Mouse (Mus musculus) kidney, embryonic 15.5 days (tissue): ENCODE measurements around the gene Dnajc28. TPM values are rescaled to one million over a fixed set of nuclear protein-coding genes. Genes with fewer than 3 reads are reported as not detected.

ENCODE experiments used
- ATAC-seq: fragments of 200-750 bp; cut with Nextera tagmentation; replicated peaks from 2 replicates; pipeline ENCODE4 v1.8.0; 2017; ENCODE audit warnings: moderate TSS enrichment; ENCODE audit not compliant: low FRiP score
- H3K27ac ChIP-seq: fragments of 300-500 bp; sonication (generic); 2 replicates; pipeline ENCODE4 v1.5.1; 2015; ENCODE audit warnings: mild to moderate bottlenecking, inconsistent platforms
- H3K27me3 ChIP-seq: fragments of 300-500 bp; sonication (generic); 2 replicates; pipeline ENCODE4 v1.6.1; 2015; ENCODE audit warnings: inconsistent platforms
- H3K36me3 ChIP-seq: fragments of 300-500 bp; sonication (generic); 2 replicates; pipeline ENCODE4 v1.6.1; 2015; ENCODE audit warnings: inconsistent platforms
- H3K4me1 ChIP-seq: fragments of 300-500 bp; sonication (generic); 2 replicates; pipeline ENCODE4 v1.6.1; 2015; ENCODE audit warnings: inconsistent platforms
- H3K4me2 ChIP-seq: fragments of 300-500 bp; sonication (generic); 2 replicates; pipeline ENCODE4 v1.6.1; 2015; ENCODE audit warnings: moderate library complexity, mild to moderate bottlenecking, inconsistent platforms
- H3K4me3 ChIP-seq: fragments of 300-500 bp; sonication (generic); replicated peaks from 2 replicates; pipeline ENCODE4 v1.5.1; 2015; ENCODE audit warnings: mild to moderate bottlenecking, inconsistent platforms
- H3K9ac ChIP-seq: fragments of 300-500 bp; sonication (generic); 2 replicates; pipeline ENCODE4 v1.6.1; 2015; ENCODE audit warnings: mild to moderate bottlenecking, inconsistent platforms
- H3K9me3 ChIP-seq: fragments of 300-500 bp; sonication (generic); replicated peaks from 2 replicates; pipeline ENCODE4 v1.6.1; 2016; ENCODE audit warnings: inconsistent platforms
- WGBS: fragments of 180-500 bp; shearing (Covaris S2); methylation state at CpG from one replicate; pipeline ENCODE4 v1.1.7; 2015; ENCODE audit warnings: mixed read lengths; 5-methylcytosine and 5-hydroxymethylcytosine counted together
- polyA plus RNA-seq: library from polyadenylated mRNA; unstranded; fragments of >200 nt; fragmentation: Nextera tagmentation; extraction: Ambion mirVana; gene quantifications from 2 replicates; pipeline ENCODE4 v1.2.1, GENCODE M21; 2015

Dnajc28 gene
- polyA plus RNA-seq, 1 experiment from 2014 or later: 3.0 TPM

DNA sequence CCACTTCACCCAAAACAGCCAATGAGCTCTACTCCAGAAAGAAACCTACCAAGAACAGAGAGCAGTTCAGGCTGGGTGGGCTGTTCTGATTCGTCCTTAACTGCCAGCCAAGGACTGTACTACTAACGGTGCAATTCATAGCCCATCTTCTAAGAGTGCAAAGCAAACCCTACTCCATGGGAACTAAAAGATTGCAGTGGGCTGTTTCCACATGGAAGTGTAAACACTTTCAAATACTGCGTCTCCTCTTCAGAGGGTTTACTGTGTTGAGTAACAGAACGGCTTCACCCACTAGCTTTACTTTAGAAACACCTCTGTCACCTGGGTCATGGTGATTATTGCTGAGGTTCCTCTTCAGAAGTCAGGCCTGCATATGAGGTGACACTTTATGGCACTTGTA lies 17.7 kb downstream of the Dnajc28 start:
- Histone ChIP-seq H3K36me3 (no peaks in the 10 kb centered on the region), H3K9ac (no peak overlapping the region), H3K27ac (no peak overlapping the region), H3K4me1 (peaks cover 13% of the 10 kb centered on the region), H3K4me2 (no peak overlapping the region), H3K4me3 (no peak overlapping the region), H3K9me3 (no peaks in the 10 kb centered on the region), H3K27me3 (peaks cover 24% of the 10 kb centered on the region)
- no peak for ATAC-seq
- WGBS: 32% methylated on average over 4 of the region's 4 CpGs

DNA sequence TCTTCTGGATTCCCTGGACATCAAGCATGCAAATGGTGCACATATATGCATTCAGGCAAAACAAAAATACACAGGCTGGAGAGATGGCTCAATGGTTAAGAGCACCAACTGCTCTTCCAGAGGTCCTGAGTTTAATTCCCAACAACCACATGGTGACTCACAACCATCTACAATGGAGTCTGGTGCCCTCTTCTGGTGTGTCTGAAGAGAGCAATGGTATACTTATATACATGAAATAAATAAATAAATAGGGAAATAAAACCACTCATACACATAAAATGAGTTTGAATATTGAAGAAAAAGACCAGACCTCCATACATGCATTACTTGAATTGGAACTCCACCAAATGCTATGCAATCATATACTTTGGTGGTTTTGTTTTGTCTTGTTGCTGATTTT lies 19.6 kb downstream of the Dnajc28 start:
- no peak for ATAC-seq
- H3K4me1 ChIP-seq: peaks cover 23% of the 10 kb centered on the region
- H3K4me3 ChIP-seq: no peak overlapping the region
- no peak overlapping the region for H3K4me2 ChIP-seq
- H3K9ac ChIP-seq: no peak overlapping the region
- no peaks in the 10 kb centered on the region for H3K36me3 ChIP-seq
- peaks cover 24% of the 10 kb centered on the region for H3K27me3 ChIP-seq
- no peaks in the 10 kb centered on the region for H3K9me3 ChIP-seq
- H3K27ac ChIP-seq: no peak overlapping the region

DNA sequence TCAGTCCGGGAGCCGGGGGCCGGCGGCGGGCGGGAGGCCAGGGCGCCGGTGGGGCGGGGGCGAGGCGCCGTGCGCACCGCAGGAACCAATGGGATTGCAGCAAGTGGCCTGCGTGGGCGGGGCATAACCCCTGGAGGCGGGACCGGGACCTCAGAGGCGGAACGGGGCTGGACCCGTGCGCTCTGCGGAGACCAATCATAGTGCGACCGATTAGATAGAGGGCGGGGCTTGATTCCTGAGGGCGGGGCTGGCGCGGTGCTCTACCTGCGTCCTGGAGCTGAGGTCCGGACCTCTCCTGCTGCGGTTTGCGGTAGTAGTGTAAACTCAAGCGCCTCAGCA lies 21.2 kb downstream of the Dnajc28 start, which contains the start of gene Tmem50b:
Tmem50b (minus strand) TSS at position 129 of the 339 bp plus-strand sequence.
- Histone ChIP-seq H3K9ac (peak within 1 kb of the TSS; percentile 68), H3K9me3 (no peaks in the 10 kb centered on the region), H3K4me1 (peaks cover 38% of the 10 kb centered on the region), H3K4me3 (peak within 1 kb of the TSS; percentile 80), H3K27ac (no peak within 1 kb of the TSS), H3K27me3 (peaks cover 24% of the 10 kb centered on the region), H3K36me3 (no peaks in the 10 kb centered on the region), H3K4me2 (peak within 1 kb of the TSS; percentile 96)
- under 1% methylated on average over 34 of the region's 34 CpGs for WGBS
- peak; percentile 99 for ATAC-seq

DNA sequence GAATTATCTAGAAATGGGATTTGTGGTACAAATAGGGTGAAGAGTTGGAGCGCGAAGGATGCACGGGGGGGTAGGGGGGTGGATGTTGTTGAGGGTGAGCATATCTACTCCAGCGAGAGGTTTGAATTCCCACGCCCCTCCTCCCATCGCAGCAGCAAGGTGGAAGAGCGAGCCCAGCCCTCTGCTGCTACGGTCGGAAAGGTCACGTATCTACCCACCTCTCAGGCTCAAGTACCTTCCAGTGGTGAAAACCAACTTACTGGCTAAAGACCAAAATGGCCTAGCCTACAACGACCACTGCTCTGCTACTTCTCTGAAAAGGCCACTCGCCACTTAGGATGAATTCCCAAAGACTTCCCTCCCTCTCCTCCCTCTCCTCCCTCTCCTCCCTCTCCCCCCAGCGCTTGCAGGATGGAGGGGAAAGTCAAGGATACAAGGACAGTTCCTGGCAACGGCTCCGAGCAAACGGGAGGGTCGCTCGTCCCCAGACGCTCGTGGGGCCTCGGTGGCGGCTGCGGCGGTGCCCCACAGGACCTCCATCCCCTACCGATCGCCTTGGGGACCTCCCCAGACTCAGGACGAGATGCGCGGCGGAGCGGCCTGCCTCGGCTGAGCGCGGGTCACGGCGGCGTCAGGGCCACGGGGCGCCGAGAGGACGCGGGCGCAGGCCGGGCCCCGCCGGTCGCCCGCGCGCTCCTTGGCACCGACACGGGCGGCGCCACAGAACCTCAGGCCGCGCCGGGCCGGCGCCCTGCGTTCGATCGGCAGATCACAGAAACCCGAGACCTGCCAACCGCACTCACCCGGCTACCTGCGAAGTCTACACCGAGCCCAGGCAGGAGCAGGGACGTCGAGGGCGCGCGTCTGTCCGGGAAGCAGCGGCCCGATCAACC lies 21.8 kb downstream of the Dnajc28 start:
- Histone ChIP-seq H3K36me3 (no peaks in the 10 kb centered on the region), H3K9me3 (no peaks in the 10 kb centered on the region), H3K9ac (peak overlapping the region; percentile 68), H3K27ac (no peak overlapping the region), H3K4me3 (peak overlapping the region; percentile 80), H3K4me2 (peak overlapping the region; percentile 96), H3K4me1 (peaks cover 44% of the 10 kb centered on the region), H3K27me3 (peaks cover 24% of the 10 kb centered on the region)
- ATAC-seq: peak; percentile 0
- WGBS: under 1% methylated on average over 75 of the region's 75 CpGs

DNA sequence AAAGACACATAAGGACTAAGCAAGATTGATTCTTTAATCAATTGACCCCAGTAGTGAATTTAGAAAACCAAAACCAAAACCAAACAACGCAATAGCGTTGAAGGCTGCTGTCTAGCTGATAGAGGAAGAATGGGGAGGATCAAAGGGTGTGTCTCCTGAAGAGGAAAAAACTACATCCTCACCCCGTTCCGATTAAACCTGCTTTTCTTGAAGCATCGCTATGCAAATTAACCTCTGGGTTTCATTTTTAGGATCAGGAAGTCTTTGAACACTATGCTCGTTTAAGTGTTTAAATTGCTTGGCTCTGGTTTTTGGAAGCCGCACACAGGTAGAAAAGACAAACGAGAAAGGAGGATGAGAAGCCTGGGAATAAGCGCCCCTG lies 22.4 kb downstream of the Dnajc28 start:
- peaks cover 47% of the 10 kb centered on the region for H3K4me1 ChIP-seq

DNA sequence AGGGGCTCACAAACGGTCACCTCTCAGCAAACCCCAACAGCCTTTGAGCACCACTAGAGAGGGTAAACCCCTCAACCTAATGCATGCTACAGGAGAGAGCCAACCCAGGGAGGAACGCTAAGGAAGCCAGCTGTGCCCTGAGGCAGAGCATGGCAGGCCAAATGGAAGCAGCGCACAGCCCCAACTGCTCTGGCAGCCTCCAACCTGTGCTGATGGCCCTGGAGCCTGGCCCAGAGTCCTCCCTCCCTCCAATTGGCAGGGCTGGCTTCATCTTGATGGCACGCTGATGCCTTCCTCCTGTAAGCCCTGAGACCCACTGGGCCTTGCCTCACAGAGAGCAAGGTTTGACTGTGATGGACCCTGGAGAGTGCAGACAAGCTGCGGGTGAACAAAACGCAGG lies 23.8 kb downstream of the Dnajc28 start:
- 80% methylated on average over 6 of the region's 6 CpGs for WGBS

More for the DNA sequence above, 22.4 kb downstream of the Dnajc28 start:
- H3K36me3 ChIP-seq: no peaks in the 10 kb centered on the region
- no peak overlapping the region for H3K27ac ChIP-seq
- peak overlapping the region; percentile 80 for H3K4me3 ChIP-seq
- H3K9ac ChIP-seq: peak overlapping the region; percentile 68; the same call in 1 of the 2 replicates
- peak overlapping the region; percentile 96 for H3K4me2 ChIP-seq
- H3K27me3 ChIP-seq: peaks cover 21% of the 10 kb centered on the region
- WGBS: 20% methylated on average over 9 of the region's 9 CpGs
- ATAC-seq: no peak
- no peaks in the 10 kb centered on the region for H3K9me3 ChIP-seq

DNA sequence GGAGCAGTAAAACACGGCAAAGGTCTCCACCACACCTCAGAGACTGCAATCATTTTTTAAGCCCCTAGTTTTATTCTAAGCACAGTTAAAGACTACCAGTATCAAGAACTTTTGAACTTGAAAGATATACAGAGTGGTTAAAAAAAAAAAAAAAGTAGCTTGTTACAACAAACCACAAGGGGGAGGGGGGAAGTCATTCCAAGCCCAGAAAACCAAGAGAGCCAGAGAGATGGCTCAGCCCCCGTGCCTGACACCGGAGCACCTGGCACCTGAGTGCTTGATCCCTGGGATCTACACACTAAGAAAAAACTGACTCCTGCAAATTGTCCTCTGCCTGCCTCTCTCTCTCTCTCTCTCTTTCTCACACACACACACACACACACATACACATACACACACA lies 25.6 kb downstream of the Dnajc28 start:
- Histone ChIP-seq H3K27ac (no peak overlapping the region), H3K9ac (no peak overlapping the region), H3K4me3 (no peak overlapping the region), H3K9me3 (no peaks in the 10 kb centered on the region), H3K36me3 (no peaks in the 10 kb centered on the region), H3K4me2 (no peak overlapping the region), H3K4me1 (peaks cover 59% of the 10 kb centered on the region), H3K27me3 (peaks cover under 1% of the 10 kb centered on the region)
- WGBS: 49% methylated on average over 3 of the region's 3 CpGs
- no peak for ATAC-seq

More for the DNA sequence above, 23.8 kb downstream of the Dnajc28 start:
- no peak overlapping the region for H3K4me2 ChIP-seq
- no peak overlapping the region for H3K4me3 ChIP-seq
- H3K4me1 ChIP-seq: peaks cover 51% of the 10 kb centered on the region
- 0 out of 2 replicates have a peak overlapping the region, but pooled peaks have one; percentile 14 for H3K9ac ChIP-seq
- peaks cover 14% of the 10 kb centered on the region for H3K27me3 ChIP-seq
- H3K9me3 ChIP-seq: no peaks in the 10 kb centered on the region
- H3K27ac ChIP-seq: no peak overlapping the region
- ATAC-seq: no peak
- H3K36me3 ChIP-seq: no peaks in the 10 kb centered on the region

DNA sequence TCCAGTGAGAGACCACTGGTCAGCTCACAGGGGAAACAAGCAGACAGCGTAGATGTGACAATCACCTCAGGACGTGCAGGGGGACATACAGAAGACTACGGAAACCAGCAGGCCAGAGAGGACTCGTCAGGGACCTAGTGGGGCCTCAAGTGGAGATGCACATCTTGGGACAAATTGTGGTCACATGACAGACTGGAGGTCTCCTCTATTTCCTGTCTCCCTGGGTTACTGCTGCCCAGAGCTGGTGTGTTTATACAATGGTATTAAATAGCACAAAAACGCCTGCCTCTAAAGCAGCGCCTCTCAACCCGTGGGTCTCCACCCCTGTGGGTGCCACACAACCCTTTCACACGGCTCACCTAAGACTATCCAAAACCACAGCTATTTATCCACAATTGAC lies 26.7 kb downstream of the Dnajc28 start:
- Histone ChIP-seq H3K4me2 (no peak overlapping the region), H3K4me3 (no peak overlapping the region), H3K4me1 (peaks cover 55% of the 10 kb centered on the region), H3K27me3 (no peaks in the 10 kb centered on the region), H3K36me3 (no peaks in the 10 kb centered on the region), H3K9me3 (no peaks in the 10 kb centered on the region), H3K27ac (no peak overlapping the region), H3K9ac (no peak overlapping the region)
- WGBS: 44% methylated on average over 8 of the region's 8 CpGs
- ATAC-seq: no peak

DNA sequence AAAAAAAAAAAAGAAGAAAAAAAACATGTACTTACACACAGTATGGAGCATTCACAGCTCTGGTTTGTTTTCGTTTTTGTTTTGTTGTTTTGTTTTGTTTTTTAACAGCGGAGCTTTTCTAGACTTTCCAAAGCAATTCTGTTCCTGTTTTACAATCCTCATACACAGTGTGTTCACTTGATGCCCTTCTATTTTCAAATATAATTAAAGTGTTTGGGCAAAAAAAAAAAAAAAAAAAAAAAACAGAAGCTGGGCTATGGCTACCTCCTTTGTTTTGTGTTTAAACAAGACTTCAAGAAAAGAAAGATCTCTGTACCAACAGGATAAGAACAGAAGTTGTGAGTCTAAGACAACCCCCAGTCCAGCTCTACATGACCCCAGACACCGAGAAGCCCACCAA lies 30.1 kb downstream of the Dnajc28 start:
- no peaks in the 10 kb centered on the region for H3K27me3 ChIP-seq
- H3K9ac ChIP-seq: no peak overlapping the region
- H3K9me3 ChIP-seq: no peaks in the 10 kb centered on the region
- H3K4me1 ChIP-seq: peaks cover 31% of the 10 kb centered on the region
- no peak overlapping the region for H3K4me2 ChIP-seq
- H3K36me3 ChIP-seq: peaks cover 4% of the 10 kb centered on the region; the same call in 1 of the 2 replicates
- no peak overlapping the region for H3K4me3 ChIP-seq
- 83% methylated on average over 3 of the region's 3 CpGs for WGBS
- ATAC-seq: no peak
- no peak overlapping the region for H3K27ac ChIP-seq

DNA sequence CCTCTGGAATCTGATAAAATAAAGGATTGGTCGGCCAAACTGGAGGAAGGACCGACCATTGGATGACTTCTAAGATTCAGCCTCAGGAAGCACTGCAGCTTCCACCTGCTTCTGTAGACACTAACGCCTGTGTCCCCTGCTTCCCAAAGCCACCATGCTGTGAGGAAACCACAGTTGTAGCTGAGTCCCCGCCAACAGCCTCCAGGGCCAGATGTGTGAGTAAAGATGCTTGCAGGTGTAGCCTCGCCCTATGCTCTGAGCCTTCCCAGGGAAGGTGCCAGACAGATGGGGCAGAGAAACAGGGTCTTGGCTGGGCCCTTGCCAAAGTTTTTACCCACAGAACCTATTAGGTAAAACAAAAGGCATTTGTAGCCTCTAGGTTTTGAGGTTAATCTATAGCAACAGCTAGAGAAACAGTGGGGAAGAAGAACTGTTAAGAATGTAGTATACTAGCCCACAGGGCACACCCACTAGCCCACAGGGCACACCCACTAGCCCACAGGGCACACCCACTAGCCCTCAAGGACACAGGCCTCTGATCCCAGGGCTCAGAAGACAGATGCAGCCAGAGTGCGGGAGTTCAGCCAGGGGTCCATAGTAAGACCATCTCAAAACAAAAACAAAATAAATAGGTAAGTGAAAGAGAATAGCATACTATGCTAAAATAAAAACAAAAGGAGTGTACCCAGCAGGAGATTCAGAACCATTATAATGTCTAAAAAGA lies 30.9 kb downstream of the Dnajc28 start:
- H3K27ac ChIP-seq: no peak overlapping the region
- peaks cover 23% of the 10 kb centered on the region for H3K4me1 ChIP-seq
- WGBS: 72% methylated on average over 6 of the region's 6 CpGs
- no peak overlapping the region for H3K4me2 ChIP-seq
- no peak overlapping the region for H3K4me3 ChIP-seq
- ATAC-seq: no peak
- H3K36me3 ChIP-seq: peaks cover 4% of the 10 kb centered on the region; the same call in 1 of the 2 replicates
- no peaks in the 10 kb centered on the region for H3K9me3 ChIP-seq
- no peaks in the 10 kb centered on the region for H3K27me3 ChIP-seq
- no peak overlapping the region for H3K9ac ChIP-seq

DNA sequence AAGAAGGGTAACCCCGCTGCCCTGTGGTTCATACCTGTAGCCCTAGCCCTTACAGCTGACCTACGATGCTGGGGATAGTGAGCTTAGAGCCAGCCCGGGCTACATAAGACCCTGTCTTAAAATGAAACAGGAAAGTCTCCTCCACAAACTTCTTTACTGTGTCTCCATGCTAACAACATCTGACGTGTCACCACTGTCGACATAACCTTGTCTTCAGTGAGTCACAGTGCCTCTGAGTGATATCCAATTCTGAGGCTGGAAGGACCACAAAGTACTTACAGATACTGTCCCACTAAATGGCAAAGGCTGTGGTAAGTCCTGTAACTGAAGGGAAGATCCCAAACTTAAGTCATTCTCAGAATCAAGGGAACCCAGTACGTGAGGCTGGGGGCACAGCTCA lies 32.6 kb downstream of the Dnajc28 start:
- H3K4me2 ChIP-seq: no peak overlapping the region
- no peak overlapping the region for H3K27ac ChIP-seq
- ATAC-seq: no peak
- no peak overlapping the region for H3K4me3 ChIP-seq
- H3K36me3 ChIP-seq: peaks cover 8% of the 10 kb centered on the region
- H3K9me3 ChIP-seq: no peaks in the 10 kb centered on the region
- H3K4me1 ChIP-seq: peaks cover 12% of the 10 kb centered on the region
- no peak overlapping the region for H3K9ac ChIP-seq
- WGBS: 85% methylated on average over 6 of the region's 6 CpGs
- H3K27me3 ChIP-seq: no peaks in the 10 kb centered on the region

DNA sequence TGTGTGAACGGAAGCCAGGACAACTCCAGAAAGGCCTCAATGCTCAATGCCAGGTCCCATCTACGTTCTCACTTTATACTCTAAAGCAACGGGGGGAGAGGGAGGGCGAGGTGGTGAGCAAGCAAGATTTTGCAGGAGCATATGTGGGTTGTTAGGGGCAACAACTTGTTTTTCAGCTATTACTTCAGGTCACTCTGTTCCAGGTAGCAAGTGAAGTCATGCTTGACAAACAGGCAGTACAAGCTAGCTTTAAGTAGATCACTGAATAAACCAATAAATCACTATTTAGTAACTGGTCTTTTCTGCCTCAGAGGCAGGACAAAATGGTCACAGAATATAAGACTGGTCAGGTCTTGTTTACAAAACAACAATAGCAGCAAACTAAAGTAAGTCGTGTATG lies 33.2 kb downstream of the Dnajc28 start:
- WGBS: 83% methylated on average over 5 of the region's 5 CpGs
- Histone ChIP-seq H3K27me3 (no peaks in the 10 kb centered on the region), H3K4me3 (no peak overlapping the region), H3K4me2 (no peak overlapping the region), H3K9ac (no peak overlapping the region), H3K9me3 (no peaks in the 10 kb centered on the region), H3K27ac (peak overlapping the region; percentile 48; the same call in 1 of the 2 replicates), H3K4me1 (peaks cover 12% of the 10 kb centered on the region), H3K36me3 (peaks cover 12% of the 10 kb centered on the region)
- peak; percentile 60; the same call in 1 of the 2 replicates for ATAC-seq
